Mouse (Mus musculus): Measurements from ENCODE around the gene Gnaq.

DNA sequence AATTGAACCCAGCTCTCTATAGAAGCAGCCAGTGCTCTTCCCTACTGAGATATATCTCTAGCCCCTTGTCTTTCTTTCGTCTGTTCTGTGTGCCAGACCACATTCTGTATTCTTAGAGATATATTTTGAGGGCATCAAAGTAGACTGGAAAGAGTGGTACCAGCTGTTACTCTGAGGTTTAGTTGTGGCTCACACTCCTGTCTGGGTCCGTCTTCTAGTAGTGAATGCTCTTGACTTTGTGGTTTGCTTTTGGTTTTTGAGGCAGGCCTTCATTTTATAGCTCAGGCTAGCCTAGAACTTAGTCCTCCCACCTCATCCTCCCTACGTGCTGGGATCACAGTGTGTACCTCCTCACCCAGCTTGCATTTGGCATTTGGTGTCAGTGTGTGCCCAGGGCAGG, 54.4 kb downstream of the Gnaq start:
- TF ChIP-seq CTCF (IDR thresholded peaks at IDR 0.05; ENCODE audit: insufficient read depth, low read depth, low read length) (no peak), POLR2A (IDR thresholded peaks at IDR 0.05; ENCODE audit: insufficient read depth, low read depth, low read length) (no peak)
